Mouse (Mus musculus) erythroblast, embryonic 14.5 days (primary cell): ENCODE measurements around the gene Gm44805. TPM values are rescaled to one million over a fixed set of nuclear protein-coding genes. Genes with fewer than 3 reads are reported as not detected.

Experiments used
- H3K27me3 ChIP-seq: 2 replicates; pipeline ENCODE4 v1.6.1; 2012; ENCODE audit warnings: inconsistent platforms; ENCODE audit not compliant: control insufficient read depth
- H3K36me3 ChIP-seq: 2 replicates; pipeline ENCODE4 v1.6.1; 2012; ENCODE audit warnings: mild to moderate bottlenecking, inconsistent platforms; ENCODE audit not compliant: control insufficient read depth
- H3K4me1 ChIP-seq: 2 replicates; pipeline ENCODE4 v1.6.1; 2012; ENCODE audit warnings: inconsistent platforms; ENCODE audit not compliant: control insufficient read depth
- H3K4me3 ChIP-seq: replicated peaks from 2 replicates; pipeline ENCODE3; 2012; ENCODE audit warnings: moderate library complexity, mild to moderate bottlenecking, inconsistent platforms
- H3K9me3 ChIP-seq: 2 replicates; pipeline ENCODE4 v1.6.1; 2012; ENCODE audit warnings: low read length, inconsistent platforms, mixed read lengths; ENCODE audit not compliant: control insufficient read depth
- GATA1 ChIP-seq: IDR thresholded peaks from 2 replicates; pipeline ENCODE4 v1.6.1; 2012; ENCODE audit warnings: low read length, inconsistent platforms, mixed read lengths
- TAL1 ChIP-seq: IDR thresholded peaks from 3 replicates; pipeline ENCODE4 v1.6.1; 2012; ENCODE audit warnings: low read length, inconsistent platforms, mixed read lengths
- polyA plus RNA-seq: library from polyadenylated mRNA; stranded (reverse); fragments of >175 nt; gene quantifications from 2 replicates; pipeline ENCODE4 v1.2.3, GENCODE M21; 2012

Gm44805 gene
- polyA plus RNA-seq, 1 experiment, result not detected

- Histone ChIP-seq H3K9me3 (no peaks in the 10 kb centered on the region), H3K4me1 (peaks cover 27% of the 10 kb centered on the region), H3K4me3 (no peak overlapping the region), H3K27me3 (no peaks in the 10 kb centered on the region), H3K36me3 (peaks cover 90% of the 10 kb centered on the region)
- TF ChIP-seq GATA1 (no peak), TAL1 (no peak)
Measured at GRCm38 (mm10) chr7:19651063-19651786, 30.0 kb downstream of the Gm44805 start.

DNA sequence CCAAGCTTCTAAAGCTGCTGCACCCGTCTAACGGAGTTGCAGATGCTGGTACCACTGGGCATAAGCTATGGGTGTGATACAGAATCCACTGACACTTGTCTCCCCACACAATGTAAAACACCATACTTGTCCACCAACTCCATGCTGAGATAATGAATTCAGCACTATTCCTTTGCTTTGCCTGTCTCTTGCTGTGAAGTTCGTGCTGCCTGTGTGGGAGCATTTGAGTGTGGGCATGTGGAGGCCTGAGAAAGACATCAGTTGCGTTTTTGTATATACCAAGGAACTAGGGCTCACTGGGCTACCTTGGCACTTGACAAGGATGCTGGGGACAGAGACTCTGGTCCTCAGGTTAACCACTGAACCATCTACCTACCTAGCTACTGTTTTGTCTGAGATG lies 40.0 kb downstream of the Gm44805 start:
- Histone ChIP-seq H3K4me1 (no peaks in the 10 kb centered on the region), H3K9me3 (no peaks in the 10 kb centered on the region), H3K4me3 (no peak overlapping the region), H3K27me3 (no peaks in the 10 kb centered on the region), H3K36me3 (peaks cover 99% of the 10 kb centered on the region)
- no peak for TF ChIP-seq GATA1
- TF ChIP-seq TAL1, result no peak

GRCm38 (mm10) chr7:19635074-19635827 lies 46.0 kb downstream of the Gm44805 start:
- Histone ChIP-seq H3K9me3 (no peaks in the 10 kb centered on the region), H3K4me1 (peaks cover 38% of the 10 kb centered on the region), H3K36me3 (peaks cover 89% of the 10 kb centered on the region), H3K27me3 (no peaks in the 10 kb centered on the region), H3K4me3 (no peak overlapping the region)
- TF ChIP-seq TAL1 (no peak), GATA1 (no peak)

- H3K36me3 ChIP-seq, result peaks cover 83% of the 10 kb centered on the region
- no peaks in the 10 kb centered on the region for H3K9me3 ChIP-seq
- peaks cover 44% of the 10 kb centered on the region for H3K4me1 ChIP-seq
- no peaks in the 10 kb centered on the region for H3K27me3 ChIP-seq
- TF ChIP-seq GATA1 (no peak), TAL1 (no peak)
- H3K4me3 ChIP-seq, result no peak overlapping the region
Measured at GRCm38 (mm10) chr7:19634591-19634990, 46.6 kb downstream of the Gm44805 start.

DNA sequence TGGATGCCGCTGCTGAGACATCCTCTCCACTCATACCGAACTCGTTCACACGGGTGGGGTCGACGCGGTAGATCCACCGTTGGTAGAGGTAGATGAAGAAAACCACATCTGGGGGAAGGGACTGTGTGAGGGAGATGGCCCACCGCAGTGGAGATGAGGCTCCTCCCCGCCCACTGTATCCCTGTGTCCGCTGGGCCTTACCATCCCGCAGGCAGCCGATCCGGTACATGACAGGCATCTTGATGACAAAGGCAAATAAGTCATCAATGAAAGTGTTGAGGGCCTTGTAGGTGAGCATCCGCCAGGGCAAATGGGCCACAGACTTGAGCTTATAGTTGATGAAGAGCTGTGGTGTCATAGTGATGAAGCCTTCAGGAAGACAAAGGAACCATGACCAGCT lies 47.4 kb downstream of the Gm44805 start:
- TF ChIP-seq GATA1 (no peak), TAL1 (no peak)
- H3K36me3 ChIP-seq, result peaks cover 75% of the 10 kb centered on the region
- no peaks in the 10 kb centered on the region for H3K9me3 ChIP-seq
- no peaks in the 10 kb centered on the region for H3K27me3 ChIP-seq
- H3K4me3 ChIP-seq, result no peak overlapping the region
- H3K4me1 ChIP-seq, result peaks cover 52% of the 10 kb centered on the region

DNA sequence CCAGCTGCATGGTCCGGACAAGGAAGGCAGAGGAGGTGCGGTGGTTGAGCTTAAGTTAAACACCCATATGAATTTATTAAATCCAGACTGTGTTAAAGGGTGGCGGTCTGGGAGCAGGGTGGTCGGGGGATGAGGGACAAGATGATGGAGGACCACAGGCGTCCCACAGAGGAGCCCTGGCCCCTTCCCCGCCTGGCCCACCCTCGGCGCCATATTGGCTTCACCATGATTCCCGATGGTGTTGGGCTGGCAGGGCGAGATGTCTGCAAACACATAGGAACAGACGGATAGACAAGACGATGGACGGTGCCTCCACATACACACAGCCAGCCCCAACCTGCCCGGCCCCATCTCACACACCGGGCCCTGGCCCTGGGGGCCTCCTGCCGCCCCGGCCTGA lies 48.0 kb downstream of the Gm44805 start:
- Histone ChIP-seq H3K36me3 (peaks cover 69% of the 10 kb centered on the region), H3K4me3 (no peak overlapping the region), H3K4me1 (peaks cover 58% of the 10 kb centered on the region), H3K27me3 (no peaks in the 10 kb centered on the region), H3K9me3 (no peaks in the 10 kb centered on the region)
- TF ChIP-seq TAL1 (no peak), GATA1 (no peak)

- peak; percentile 17; the same call in 1 of the 2 replicates for TF ChIP-seq GATA1
- TF ChIP-seq TAL1, result peak; percentile 55; the same call in 2 of the 3 replicates
Measured at GRCm38 (mm10) chr7:19632720-19633119, 48.5 kb downstream of the Gm44805 start.

GRCm38 (mm10) chr7:19632275-19632674 lies 48.9 kb downstream of the Gm44805 start:
- Histone ChIP-seq H3K27me3 (no peaks in the 10 kb centered on the region), H3K36me3 (peaks cover 60% of the 10 kb centered on the region), H3K4me3 (peak overlapping the region; percentile 15), H3K4me1 (peaks cover 66% of the 10 kb centered on the region), H3K9me3 (no peaks in the 10 kb centered on the region)
- TF ChIP-seq TAL1, result no peak

More at GRCm38 (mm10) chr7:19632720-19633119, 48.5 kb downstream of the Gm44805 start:
- no peaks in the 10 kb centered on the region for H3K9me3 ChIP-seq
- peaks cover 64% of the 10 kb centered on the region for H3K36me3 ChIP-seq
- no peaks in the 10 kb centered on the region for H3K27me3 ChIP-seq
- H3K4me3 ChIP-seq, result peak overlapping the region; percentile 15
- peaks cover 63% of the 10 kb centered on the region for H3K4me1 ChIP-seq

- Histone ChIP-seq H3K9me3 (no peaks in the 10 kb centered on the region), H3K4me1 (peaks cover 60% of the 10 kb centered on the region), H3K4me3 (peak within 1 kb of the TSS; percentile 72), H3K36me3 (peaks cover 30% of the 10 kb centered on the region), H3K27me3 (no peaks in the 10 kb centered on the region)
- no peak for TF ChIP-seq TAL1
- no peak for TF ChIP-seq GATA1
Measured at GRCm38 (mm10) chr7:19629361-19629734, 51.9 kb downstream of the Gm44805 start, which contains the start of gene Relb. TSS of gene Relb (minus strand) at chr7:19629438.
